Mouse (Mus musculus): ENCODE data around the gene Clec4g.

Clec4g gene

GRCm38 (mm10) chr8:3679236-3679635, 41.2 kb downstream of the Clec4g start:
- in situ Hi-C loops (cut with MboI, MseI) = loop anchor here (10.0 kb wide), 1 partner anchor 294 kb away; no protein-coding TSS in a partner anchor

DNA sequence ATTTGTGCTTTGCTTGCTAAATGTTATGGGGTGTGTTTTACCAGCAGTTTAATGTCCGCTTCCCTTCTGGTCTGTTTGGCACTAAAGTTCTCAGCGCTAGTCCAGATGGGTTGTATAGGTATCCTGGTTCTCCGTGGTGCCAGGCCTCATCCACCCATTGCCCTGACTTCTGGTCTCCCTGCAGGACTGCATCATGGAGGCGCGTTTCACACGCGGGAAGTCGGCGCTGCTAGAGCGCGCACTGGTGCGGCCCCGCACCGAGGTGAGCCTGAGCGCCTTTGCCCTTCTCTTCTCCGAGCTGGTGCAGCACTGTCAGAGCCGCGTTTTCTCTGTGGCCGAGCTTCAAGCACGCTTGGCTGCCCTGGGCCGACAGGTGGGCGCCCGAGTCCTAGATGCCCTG, 41.6 kb downstream of the Clec4g start:
- in situ Hi-C loops (cut with MboI, MseI) = loop anchor here (10.0 kb wide), 1 partner anchor 294 kb away; no protein-coding TSS in a partner anchor

GRCm38 (mm10) chr8:3676993-3677579, 43.4 kb downstream of the Clec4g start:
- in situ Hi-C loops (cut with MboI, MseI) = loop anchor here (10.0 kb wide), 1 partner anchor 292 kb away; no protein-coding TSS in a partner anchor

DNA sequence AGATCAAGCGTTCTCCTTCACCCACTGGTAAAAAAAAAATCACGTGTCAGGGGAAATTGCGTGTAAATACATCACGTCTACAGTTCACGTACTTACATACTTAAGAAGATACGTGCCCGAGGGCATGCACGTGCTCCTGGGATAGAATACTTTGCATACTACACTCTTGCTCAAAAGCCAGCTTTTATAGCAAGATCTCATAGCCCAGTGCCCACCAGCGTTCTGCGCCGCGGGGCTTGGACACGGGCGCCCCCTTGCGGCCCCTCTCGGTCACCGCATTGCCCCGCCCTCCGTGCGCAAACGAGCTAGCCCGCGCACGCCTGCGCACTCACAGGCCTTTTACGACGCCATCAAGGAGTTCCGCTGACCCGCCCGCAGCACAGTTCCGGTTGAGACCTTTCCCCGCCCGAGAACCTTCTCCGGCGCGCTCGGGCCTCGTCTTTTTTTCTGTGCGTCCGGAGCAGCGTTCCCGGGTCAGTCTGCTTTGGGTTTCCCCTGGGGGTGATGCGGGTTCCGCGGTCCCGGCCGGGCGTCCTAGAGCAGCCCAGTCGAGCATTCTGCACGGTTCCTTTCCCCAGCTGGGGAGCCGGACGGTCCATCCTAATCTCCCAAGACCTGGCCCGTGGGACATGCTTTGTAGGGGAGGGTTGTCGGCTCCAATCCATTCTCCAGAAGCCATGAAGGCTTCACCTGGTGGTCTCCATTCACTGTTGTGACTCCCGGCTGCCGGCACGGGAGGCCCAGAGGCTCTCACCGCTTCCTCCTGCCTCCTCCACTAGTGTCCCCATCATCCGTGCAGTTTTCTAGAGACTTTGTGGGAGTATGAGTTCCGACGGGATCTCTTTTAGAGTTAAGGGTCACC, 44.1 kb downstream of the Clec4g start, which contains the start of gene Trappc5:
Gene Trappc5, plus strand, starts transcription at position 169 of the 862 bp plus-strand sequence.
- in situ Hi-C loops (cut with MboI, MseI) = loop anchor here (10.0 kb wide), 1 partner anchor 292 kb away; no protein-coding TSS in a partner anchor

GRCm38 (mm10) chr8:3674671-3675070, 45.8 kb downstream of the Clec4g start:
- in situ Hi-C loops (cut with MboI, MseI) = loop anchor here (5.0 to 10.0 kb wide), 3 partner anchors 42 to 290 kb away; partner anchors contain the start of genes Pex11g and Stxbp2

DNA sequence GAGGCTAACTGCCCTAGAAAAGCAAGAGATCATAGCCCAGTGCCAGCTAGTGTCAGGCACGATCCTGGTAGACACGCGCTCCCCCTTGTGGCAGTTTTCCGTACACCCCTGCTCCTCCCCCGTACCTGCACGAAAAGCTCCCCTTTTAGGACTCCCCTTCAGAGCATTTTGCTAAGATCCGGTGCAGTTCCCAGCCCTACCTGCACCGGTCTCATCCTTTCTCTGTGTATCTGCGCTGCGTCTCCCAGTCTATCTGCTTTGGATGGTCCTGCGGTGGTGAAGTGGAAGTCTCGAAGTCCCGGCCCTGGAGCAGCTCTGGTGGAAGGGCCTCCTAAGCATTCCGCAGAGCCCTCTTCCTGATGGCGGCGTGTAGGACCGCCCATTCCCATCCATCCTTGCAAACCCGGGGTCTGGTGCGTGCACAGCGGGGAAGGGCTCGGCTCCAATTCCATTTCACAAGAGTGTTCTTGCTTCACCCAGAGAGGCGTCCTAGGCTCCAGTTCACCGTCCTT, 48.4 kb downstream of the Clec4g start, which contains the start of gene Fcor:
Gene Fcor, minus strand, starts transcription at position 383 of the 512 bp plus-strand sequence.
- in situ Hi-C loops (cut with MboI, MseI) = loop anchor here (5.0 to 10.0 kb wide), 3 partner anchors 40 to 287 kb away; partner anchors contain the start of genes Pex11g and Stxbp2

GRCm38 (mm10) chr8:3670388-3670787, 50.1 kb downstream of the Clec4g start:
- in situ Hi-C loops (cut with MboI, MseI) = loop anchor here (5.0 to 10.0 kb wide), 3 partner anchors 38 to 286 kb away; partner anchors contain the start of genes Pex11g and Stxbp2

DNA sequence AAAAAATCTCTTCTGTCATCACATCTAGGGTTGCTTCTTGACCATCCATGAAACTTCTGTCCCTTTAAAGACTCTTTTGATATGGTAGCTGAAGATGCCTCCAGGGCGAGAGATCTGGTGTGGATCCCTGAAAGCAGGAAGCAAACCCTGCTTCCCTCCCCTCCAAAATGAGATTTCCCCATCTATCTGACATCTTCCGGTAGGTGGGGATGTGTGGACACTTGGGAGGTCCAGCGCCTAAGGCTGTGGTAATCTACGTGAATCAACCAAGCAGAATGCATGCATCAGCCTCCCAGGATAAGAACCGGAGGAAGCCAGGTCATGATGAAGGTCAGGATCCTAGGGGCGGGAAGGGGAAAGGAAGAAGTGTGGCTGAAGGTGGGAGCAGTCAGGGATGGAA, 54.9 kb downstream of the Clec4g start, which contains the start of gene Mcemp1:
Gene Mcemp1, plus strand, starts transcription at position 248 of the 400 bp plus-strand sequence.
- in situ Hi-C loops (cut with MboI, MseI) = no loop called here

DNA sequence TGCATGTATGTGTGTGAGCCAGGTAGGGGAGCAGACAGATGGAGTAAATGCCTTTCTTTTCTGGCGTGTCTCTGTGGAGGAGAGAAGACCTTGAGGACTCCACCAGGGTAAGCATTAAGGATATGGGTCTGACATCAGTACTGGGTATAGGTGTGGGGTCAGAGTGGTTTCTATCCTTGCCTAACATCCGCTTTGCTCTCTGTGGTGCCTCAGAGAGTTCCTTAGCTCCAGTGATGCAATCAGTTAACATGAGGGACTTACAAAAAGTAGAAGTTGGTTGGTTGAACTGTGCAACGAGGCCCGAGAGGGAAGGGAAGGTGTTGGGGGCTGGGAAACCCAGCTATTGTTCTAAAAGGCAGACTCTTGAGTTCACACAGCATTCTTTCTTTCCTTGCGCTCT, 56.0 kb downstream of the Clec4g start:
- in situ Hi-C loops (cut with MboI, MseI) = no loop called here

GRCm38 (mm10) chr8:3660889-3661288, 59.6 kb downstream of the Clec4g start:
- in situ Hi-C loops (cut with MboI, MseI) = no loop called here

Measured in T-helper 1 cell (primary cell).